Mouse (Mus musculus) hindbrain, embryonic 11.5 days (tissue): ENCODE measurements around the gene Ksr1. TPM values are rescaled to one million over a fixed set of nuclear protein-coding genes. Genes with fewer than 3 reads are reported as not detected.

ENCODE experiments used
- ATAC-seq: fragments of 200-750 bp; cut with Nextera tagmentation; 2 replicates; pipeline ENCODE4 v1.8.0; 2017; ENCODE audit warnings: mild to moderate bottlenecking, moderate TSS enrichment, moderate library complexity; ENCODE audit not compliant: low FRiP score
- DNase-seq: peaks from one replicate; pipeline ENCODE4 v3.0.0-alpha.2; 2015; ENCODE audit warnings: low spot score
- H3K27ac ChIP-seq: fragments of 300-500 bp; sonication (generic); 2 replicates; pipeline ENCODE4 v1.5.1; 2014; ENCODE audit warnings: mild to moderate bottlenecking, low read depth, low read length
- H3K27me3 ChIP-seq: fragments of 300-500 bp; sonication (generic); 2 replicates; pipeline ENCODE4 v1.6.1; 2014; ENCODE audit warnings: mild to moderate bottlenecking, low read length, moderate library complexity, mixed read lengths; ENCODE audit not compliant: control insufficient read depth, insufficient read depth
- H3K36me3 ChIP-seq: fragments of 300-500 bp; sonication (generic); 2 replicates; pipeline ENCODE4 v1.6.1; 2014; ENCODE audit warnings: mild to moderate bottlenecking, low read length, moderate library complexity, mixed read lengths; ENCODE audit not compliant: control insufficient read depth, insufficient read depth
- H3K4me1 ChIP-seq: fragments of 300-500 bp; sonication (generic); replicated peaks from 2 replicates; pipeline ENCODE4 v1.6.1; 2014; ENCODE audit warnings: low read length, mixed read lengths; ENCODE audit not compliant: control insufficient read depth, insufficient read depth
- H3K4me2 ChIP-seq: fragments of 300-500 bp; sonication (generic); replicated peaks from 2 replicates; pipeline ENCODE4 v1.6.1; 2014; ENCODE audit warnings: mild to moderate bottlenecking, low read depth, low read length
- H3K4me3 ChIP-seq: fragments of 300-500 bp; sonication (generic); 2 replicates; pipeline ENCODE4 v1.5.1; 2014; ENCODE audit warnings: low read depth, low read length
- H3K9ac ChIP-seq: fragments of 300-500 bp; sonication (generic); 2 replicates; pipeline ENCODE4 v1.6.1; 2014; ENCODE audit warnings: low read depth, low read length
- H3K9me3 ChIP-seq: fragments of 300-500 bp; sonication (generic); 2 replicates; pipeline ENCODE4 v1.6.1; 2016; ENCODE audit warnings: low read length; ENCODE audit not compliant: control insufficient read depth
- WGBS: fragments of 180-500 bp; shearing (Covaris S2); extraction: QIAGEN DNeasy Blood & Tissue Kit; methylation state at CpG from one replicate; pipeline ENCODE4 v1.1.7; 2014; 5-methylcytosine and 5-hydroxymethylcytosine counted together
- polyA plus RNA-seq: library from polyadenylated mRNA; unstranded; fragments of >200 nt; fragmentation: Nextera tagmentation; extraction: Ambion mirVana; gene quantifications from 2 replicates; pipeline ENCODE4 v1.2.1, GENCODE M21; 2014

The Ksr1 gene
- polyA plus RNA-seq, 1 experiment from 2014 or later: 3.9 TPM

DNA sequence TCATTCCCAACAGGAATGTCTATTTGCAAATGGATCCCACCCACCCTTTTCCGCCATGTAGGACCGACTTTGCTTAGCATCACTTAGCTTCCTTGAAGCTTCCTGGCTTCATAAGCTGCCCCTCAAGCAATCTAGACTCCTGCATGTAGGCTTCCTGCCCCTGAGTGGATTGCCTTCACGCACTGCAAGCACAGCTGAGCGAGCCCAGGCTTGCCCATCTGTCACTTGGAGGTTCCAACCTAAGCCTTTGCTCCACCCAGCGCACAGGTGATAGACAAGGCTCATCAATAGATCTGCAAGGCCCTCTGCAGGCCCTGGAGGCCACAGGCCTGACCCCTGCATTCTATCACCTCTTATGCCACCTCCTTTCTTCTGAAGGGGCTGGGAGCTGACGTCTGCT is 54.0 kb downstream of the Ksr1 start:
- Histone ChIP-seq H3K9ac (no peak overlapping the region), H3K27me3 (no peaks in the 10 kb centered on the region), H3K4me3 (no peak overlapping the region), H3K4me2 (no peak overlapping the region), H3K36me3 (no peaks in the 10 kb centered on the region), H3K27ac (no peak overlapping the region), H3K4me1 (0 out of 2 replicates have a peak, but pooled peaks cover 4% of the 10 kb centered on the region), H3K9me3 (no peaks in the 10 kb centered on the region)
- WGBS: 95% methylated on average over 6 of the region's 6 CpGs
- no peak for ATAC-seq
- DNase-seq: no peak

DNA sequence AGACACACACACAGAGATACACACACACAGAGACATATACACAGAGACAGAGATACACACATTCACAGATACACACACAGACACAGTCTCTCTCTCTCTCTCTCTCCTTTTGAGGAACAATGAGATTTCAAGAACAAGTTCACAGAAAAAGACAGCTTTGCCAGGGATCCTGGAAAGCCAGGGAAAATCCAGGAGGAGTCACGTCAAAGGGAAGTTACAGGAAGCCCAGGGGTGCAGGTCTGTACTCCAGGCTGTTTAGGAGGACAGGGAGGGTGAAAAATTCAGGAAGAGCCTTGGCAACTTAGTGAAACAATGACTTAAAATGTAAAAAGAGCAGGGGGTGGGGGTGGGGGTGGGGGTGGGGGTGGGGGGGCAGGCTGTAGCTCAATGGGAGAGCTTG is 56.5 kb downstream of the Ksr1 start:
- Histone ChIP-seq H3K4me3 (no peak overlapping the region), H3K36me3 (no peaks in the 10 kb centered on the region), H3K9me3 (no peaks in the 10 kb centered on the region), H3K4me2 (no peak overlapping the region), H3K27ac (no peak overlapping the region), H3K27me3 (no peaks in the 10 kb centered on the region), H3K4me1 (no peaks in the 10 kb centered on the region), H3K9ac (no peak overlapping the region)
- ATAC-seq: no peak
- DNase-seq: no peak
- 63% methylated on average over 1 of the region's 1 CpGs for WGBS

DNA sequence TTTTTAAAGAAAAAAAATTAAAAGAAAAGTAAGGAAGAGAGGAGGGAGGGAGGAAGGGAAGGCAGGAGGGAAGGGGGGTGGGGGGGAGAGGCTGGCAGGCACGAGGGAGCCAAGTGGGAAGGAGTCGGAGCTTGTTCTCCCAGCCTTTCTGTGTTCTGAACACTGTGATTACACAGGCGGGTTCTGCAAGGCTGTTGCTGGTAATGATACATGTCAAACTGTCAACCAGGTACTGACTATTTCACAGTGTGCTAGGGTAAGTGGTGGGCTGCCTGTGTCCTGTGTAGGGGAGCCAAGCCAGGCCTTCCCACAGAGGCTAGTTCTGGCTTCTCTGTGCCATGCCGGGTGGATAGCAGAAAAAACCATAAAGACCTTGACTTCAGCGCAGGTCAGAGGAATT is 57.2 kb downstream of the Ksr1 start:
- no peak for DNase-seq
- no peak overlapping the region for H3K9ac ChIP-seq

DNA sequence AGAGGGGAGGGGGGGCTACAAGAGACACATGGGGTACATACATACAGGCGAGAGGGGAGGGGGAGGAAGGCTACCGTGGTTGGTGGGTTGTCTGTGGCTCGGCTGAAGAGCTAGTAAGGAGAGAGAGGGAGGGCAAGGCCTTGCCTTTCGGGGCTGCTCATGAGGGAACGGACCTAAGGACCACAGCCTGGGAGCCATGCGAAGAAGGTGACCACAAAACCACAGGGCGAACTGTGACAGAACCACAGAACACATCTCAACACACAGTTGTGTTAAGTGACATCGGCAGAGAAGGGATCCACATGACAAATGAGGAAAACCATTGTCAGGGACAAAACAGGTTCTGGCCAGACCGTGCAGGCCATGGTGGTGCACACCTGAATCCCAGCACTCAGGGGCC is 57.9 kb downstream of the Ksr1 start:
- WGBS: 79% methylated on average over 9 of the region's 9 CpGs

More for the DNA sequence above, 57.2 kb downstream of the Ksr1 start:
- Histone ChIP-seq H3K4me3 (no peak overlapping the region), H3K9me3 (no peaks in the 10 kb centered on the region), H3K36me3 (no peaks in the 10 kb centered on the region), H3K27ac (no peak overlapping the region), H3K4me1 (no peaks in the 10 kb centered on the region), H3K4me2 (no peak overlapping the region), H3K27me3 (no peaks in the 10 kb centered on the region)
- no peak for ATAC-seq
- 66% methylated on average over 5 of the region's 5 CpGs for WGBS

DNA sequence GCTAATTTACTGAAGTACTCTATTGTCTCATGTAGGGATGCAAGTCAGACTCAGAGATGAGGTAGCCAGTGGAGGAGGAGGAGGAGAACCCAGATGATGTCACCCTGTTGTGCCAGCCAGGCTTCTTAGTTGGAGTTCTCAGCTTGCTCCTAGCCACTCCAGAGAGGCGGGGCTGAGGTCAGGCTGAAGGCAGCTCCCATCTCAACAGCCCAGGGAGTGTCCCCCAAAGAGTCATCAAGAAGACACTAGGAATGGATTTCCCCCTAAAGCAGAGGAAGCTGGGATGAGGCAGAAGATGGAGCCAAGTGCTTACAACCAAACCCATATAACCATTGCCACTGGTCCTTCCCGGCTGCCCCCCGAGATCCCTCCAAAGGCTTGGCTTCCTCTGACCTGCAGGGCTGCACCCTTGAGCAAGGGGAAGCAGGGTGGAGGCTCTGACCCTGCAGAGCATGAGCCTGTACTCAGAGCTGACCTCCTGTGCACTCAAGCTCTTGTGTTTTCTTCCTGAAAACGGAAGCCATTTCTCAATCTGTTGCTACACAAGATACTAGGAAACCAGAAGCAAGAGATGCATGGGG is 58.4 kb downstream of the Ksr1 start:
- no peak for ATAC-seq
- H3K4me3 ChIP-seq: no peak overlapping the region
- DNase-seq: no peak
- H3K4me1 ChIP-seq: no peaks in the 10 kb centered on the region
- no peak overlapping the region for H3K27ac ChIP-seq
- H3K36me3 ChIP-seq: no peaks in the 10 kb centered on the region
- no peak overlapping the region for H3K4me2 ChIP-seq
- WGBS: 80% methylated on average over 4 of the region's 4 CpGs
- no peaks in the 10 kb centered on the region for H3K27me3 ChIP-seq
- no peak overlapping the region for H3K9ac ChIP-seq
- no peaks in the 10 kb centered on the region for H3K9me3 ChIP-seq

More for the DNA sequence above, 57.9 kb downstream of the Ksr1 start:
- H3K27me3 ChIP-seq: no peaks in the 10 kb centered on the region
- no peaks in the 10 kb centered on the region for H3K4me1 ChIP-seq
- H3K9me3 ChIP-seq: no peaks in the 10 kb centered on the region
- ATAC-seq (no peak), DNase-seq (no peak)
- no peaks in the 10 kb centered on the region for H3K36me3 ChIP-seq
- H3K4me2 ChIP-seq: no peak overlapping the region
- no peak overlapping the region for H3K27ac ChIP-seq
- no peak overlapping the region for H3K4me3 ChIP-seq
- no peak overlapping the region for H3K9ac ChIP-seq

DNA sequence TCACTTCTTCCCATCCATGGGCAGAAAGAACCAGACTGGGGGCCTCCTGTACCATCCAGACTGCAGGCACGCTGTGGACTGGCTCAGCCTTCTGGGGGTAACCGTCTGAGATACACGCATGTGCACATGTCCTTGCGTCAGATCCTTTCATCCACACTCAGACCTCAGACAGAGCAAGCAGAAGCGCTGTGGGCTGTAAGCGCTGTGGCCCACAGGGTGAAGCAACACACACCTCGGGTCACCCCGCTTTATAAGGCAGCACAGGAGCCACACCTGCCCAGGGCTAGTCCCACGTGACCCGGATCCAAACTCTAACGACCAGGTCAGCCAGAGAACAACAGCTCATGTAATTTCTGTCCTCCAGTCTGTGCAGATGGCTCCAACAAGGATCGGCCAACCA is 59.4 kb downstream of the Ksr1 start:
- DNase-seq (no peak), ATAC-seq (no peak)
- Histone ChIP-seq H3K4me2 (no peak overlapping the region), H3K9me3 (no peaks in the 10 kb centered on the region), H3K9ac (no peak overlapping the region), H3K4me3 (no peak overlapping the region), H3K4me1 (no peaks in the 10 kb centered on the region), H3K27ac (no peak overlapping the region), H3K36me3 (no peaks in the 10 kb centered on the region), H3K27me3 (no peaks in the 10 kb centered on the region)
- WGBS: 92% methylated on average over 12 of the region's 12 CpGs

DNA sequence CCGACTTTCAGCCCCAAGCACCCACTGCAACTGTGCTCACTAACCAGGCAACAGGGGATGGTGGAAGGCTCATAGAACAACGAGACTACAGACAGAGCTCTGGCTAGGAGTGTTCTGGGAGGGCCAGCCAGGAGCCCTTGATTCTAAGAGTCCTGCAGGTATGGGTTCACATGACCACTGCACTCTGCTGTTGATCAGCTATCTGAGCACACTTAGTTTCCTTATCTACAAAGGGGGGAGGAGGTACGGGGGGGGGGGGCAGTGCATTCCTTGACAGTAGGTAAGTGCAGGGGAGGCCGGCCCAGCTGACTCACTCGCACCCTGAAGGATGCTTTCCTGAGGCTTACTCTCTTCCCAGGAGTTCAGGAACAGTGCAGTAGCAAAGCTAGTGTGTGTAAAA is 61.1 kb downstream of the Ksr1 start:
- Histone ChIP-seq H3K27ac (no peak overlapping the region), H3K4me2 (no peak overlapping the region), H3K9me3 (no peaks in the 10 kb centered on the region), H3K36me3 (no peaks in the 10 kb centered on the region), H3K4me3 (no peak overlapping the region), H3K4me1 (no peaks in the 10 kb centered on the region), H3K27me3 (no peaks in the 10 kb centered on the region), H3K9ac (no peak overlapping the region)
- DNase-seq: no peak
- no peak for ATAC-seq
- 73% methylated on average over 5 of the region's 5 CpGs for WGBS

DNA sequence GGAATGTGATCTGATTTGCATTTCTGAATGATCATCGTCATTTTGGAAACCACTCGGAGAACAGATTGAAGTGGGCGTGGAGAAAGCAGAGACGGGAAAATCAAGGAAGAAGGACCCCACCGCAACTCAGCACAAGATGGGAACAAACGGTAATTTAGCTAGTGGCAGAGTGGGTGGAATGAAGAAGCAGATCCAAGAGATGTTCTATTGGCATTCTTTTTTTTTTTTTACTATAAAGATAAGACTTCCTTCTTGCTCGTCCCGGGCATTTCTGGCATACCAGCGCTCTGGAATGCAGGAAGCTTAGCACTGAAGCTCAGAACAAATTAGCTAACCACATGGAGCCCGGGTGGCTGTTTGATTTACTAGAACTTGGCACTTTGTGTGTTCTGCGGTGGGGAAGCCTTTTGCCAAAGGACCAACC is 63.2 kb downstream of the Ksr1 start:
- ATAC-seq: no peak
- H3K4me1 ChIP-seq: no peaks in the 10 kb centered on the region
- no peaks in the 10 kb centered on the region for H3K27me3 ChIP-seq
- no peaks in the 10 kb centered on the region for H3K9me3 ChIP-seq
- no peak for DNase-seq
- no peaks in the 10 kb centered on the region for H3K36me3 ChIP-seq
- WGBS: 83% methylated on average over 11 of the region's 11 CpGs
- no peak overlapping the region for H3K4me2 ChIP-seq
- H3K27ac ChIP-seq: no peak overlapping the region
- no peak overlapping the region for H3K4me3 ChIP-seq
- H3K9ac ChIP-seq: no peak overlapping the region

DNA sequence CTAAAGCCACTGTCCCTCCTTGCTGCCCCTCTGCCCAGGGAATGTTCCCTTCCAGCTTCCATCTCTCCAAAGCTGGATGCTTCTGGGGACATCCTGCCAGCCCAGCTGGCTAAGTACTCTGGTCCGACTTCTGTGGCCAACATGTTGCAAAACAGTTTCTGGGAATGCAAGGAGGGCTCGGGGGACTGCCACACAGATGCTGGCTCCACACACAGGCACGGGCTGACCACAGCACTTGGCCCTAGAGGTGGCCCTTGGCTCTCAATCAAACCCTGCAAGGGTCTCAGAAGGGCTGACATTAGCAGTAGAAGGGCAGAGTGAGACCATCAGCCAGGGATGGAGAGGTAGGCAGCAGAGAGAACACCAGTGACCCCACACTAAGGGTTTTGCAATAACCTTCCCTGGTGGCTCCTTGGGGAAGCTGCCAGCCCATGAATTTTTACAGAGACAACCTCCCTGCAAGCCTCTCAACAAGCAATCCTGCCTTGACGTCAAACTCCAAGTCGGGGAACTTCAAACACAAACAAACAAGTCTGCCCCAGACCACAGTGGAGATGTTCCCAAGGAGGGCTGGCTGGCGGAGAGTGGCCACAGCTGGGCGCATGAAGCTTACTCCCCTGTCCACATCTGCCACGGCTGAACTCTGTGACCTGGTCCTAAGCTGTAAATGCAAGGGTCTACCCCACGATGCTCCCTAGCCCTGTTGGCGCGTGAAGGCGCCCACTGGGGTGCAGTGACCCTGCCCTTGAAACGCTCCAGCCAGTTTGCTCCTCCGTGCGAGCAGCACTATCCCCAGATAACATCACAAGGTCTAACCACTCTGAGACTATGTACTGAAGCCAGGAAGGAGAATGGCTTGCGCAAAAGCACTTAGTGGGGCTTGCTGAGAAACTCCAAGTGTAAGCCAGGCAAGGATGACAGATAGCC is 65.0 kb downstream of the Ksr1 start:
- H3K36me3 ChIP-seq: no peaks in the 10 kb centered on the region
- H3K4me2 ChIP-seq: no peak overlapping the region
- ATAC-seq: no peak
- H3K27ac ChIP-seq: no peak overlapping the region
- DNase-seq: no peak
- no peaks in the 10 kb centered on the region for H3K9me3 ChIP-seq
- 70% methylated on average over 16 of the region's 16 CpGs for WGBS
- no peaks in the 10 kb centered on the region for H3K27me3 ChIP-seq
- no peak overlapping the region for H3K4me3 ChIP-seq
- no peaks in the 10 kb centered on the region for H3K4me1 ChIP-seq
- no peak overlapping the region for H3K9ac ChIP-seq
